Mouse (Mus musculus) urinary bladder, postnatal 36 days (tissue): Measurements from ENCODE around the gene Brca1.
"Not testable (repeated sequence)": the region's sequence is repeated elsewhere in the genome, so short reads cannot be mapped to it uniquely, and the experiment has no call there.

Experiments
- DNase-seq, 2 experiments: peaks; one replicate each; pipeline ENCODE4 v3.0.0; 2022; ENCODE audit warnings: low spot score in 2 of 2, mixed read lengths in 1 of 2

Brca1 gene

GRCm38 (mm10) chr11:101470206-101470605 is 81.5 kb downstream of the Brca1 start:
- no peak for DNase-seq

GRCm38 (mm10) chr11:101469155-101469554 is 82.6 kb downstream of the Brca1 start:
- DNase-seq, result no peak

- DNase-seq, result no peak
Observed at GRCm38 (mm10) chr11:101468731-101469130, 83.0 kb downstream of the Brca1 start.

- DNase-seq, result no peak
Observed at GRCm38 (mm10) chr11:101468263-101468688, 83.5 kb downstream of the Brca1 start.

GRCm38 (mm10) chr11:101467477-101468262 is 84.1 kb downstream of the Brca1 start:
- peak; percentile 60 to 71 for DNase-seq

GRCm38 (mm10) chr11:101466552-101466950 is 85.2 kb downstream of the Brca1 start:
- not testable (repeated sequence) for DNase-seq

GRCm38 (mm10) chr11:101465869-101466551 is 85.7 kb downstream of the Brca1 start, which contains the start of gene Vat1:
TSS of gene Vat1 (minus strand) at chr11:101466230.
- DNase-seq, result peak; percentile 64 to 77

- peak; percentile 81 to 83 for DNase-seq
Observed at GRCm38 (mm10) chr11:101465101-101465868, 86.5 kb downstream of the Brca1 start.

GRCm38 (mm10) chr11:101464211-101465100 is 87.3 kb downstream of the Brca1 start, which contains the start of gene Rnd2:
TSS of gene Rnd2 (plus strand) at chr11:101464999.
- DNase-seq, result peak; percentile 30 to 40

GRCm38 (mm10) chr11:101462583-101463440 is 88.9 kb downstream of the Brca1 start:
- DNase-seq, result no peak

GRCm38 (mm10) chr11:101462141-101462540 is 89.6 kb downstream of the Brca1 start:
- no peak for DNase-seq

GRCm38 (mm10) chr11:101460321-101460720 is 91.4 kb downstream of the Brca1 start:
- no peak for DNase-seq

- no peak for DNase-seq
Observed at GRCm38 (mm10) chr11:101459716-101460115, 92.0 kb downstream of the Brca1 start.

GRCm38 (mm10) chr11:101458217-101458616 is 93.5 kb downstream of the Brca1 start:
- no peak for DNase-seq

- no peak for DNase-seq
Observed at GRCm38 (mm10) chr11:101457631-101458030, 94.1 kb downstream of the Brca1 start.

GRCm38 (mm10) chr11:101455627-101456026 is 96.1 kb downstream of the Brca1 start:
- no peak for DNase-seq

GRCm38 (mm10) chr11:101454702-101455101 is 97.1 kb downstream of the Brca1 start:
- DNase-seq, result no peak

GRCm38 (mm10) chr11:101452093-101452774 is 99.5 kb downstream of the Brca1 start:
- DNase-seq, result no peak

- no peak for DNase-seq
Observed at GRCm38 (mm10) chr11:101451536-101451935, 100.2 kb downstream of the Brca1 start.
